Mouse (Mus musculus): ENCODE data around the gene Zbtb4. TPM values are rescaled to one million over a fixed set of nuclear protein-coding genes. Genes with fewer than 3 reads are reported as not detected.

Zbtb4 gene
- total RNA-seq (2014; rRNA removed; ENCODE audit: low replicate concordance) (21.2 and 28.7 TPM in 2 replicates), polyA plus RNA-seq (2015; fragmentation: Nextera tagmentation; extraction: Ambion mirVana) (2.6 and 2.9 TPM in 2 replicates)

DNA sequence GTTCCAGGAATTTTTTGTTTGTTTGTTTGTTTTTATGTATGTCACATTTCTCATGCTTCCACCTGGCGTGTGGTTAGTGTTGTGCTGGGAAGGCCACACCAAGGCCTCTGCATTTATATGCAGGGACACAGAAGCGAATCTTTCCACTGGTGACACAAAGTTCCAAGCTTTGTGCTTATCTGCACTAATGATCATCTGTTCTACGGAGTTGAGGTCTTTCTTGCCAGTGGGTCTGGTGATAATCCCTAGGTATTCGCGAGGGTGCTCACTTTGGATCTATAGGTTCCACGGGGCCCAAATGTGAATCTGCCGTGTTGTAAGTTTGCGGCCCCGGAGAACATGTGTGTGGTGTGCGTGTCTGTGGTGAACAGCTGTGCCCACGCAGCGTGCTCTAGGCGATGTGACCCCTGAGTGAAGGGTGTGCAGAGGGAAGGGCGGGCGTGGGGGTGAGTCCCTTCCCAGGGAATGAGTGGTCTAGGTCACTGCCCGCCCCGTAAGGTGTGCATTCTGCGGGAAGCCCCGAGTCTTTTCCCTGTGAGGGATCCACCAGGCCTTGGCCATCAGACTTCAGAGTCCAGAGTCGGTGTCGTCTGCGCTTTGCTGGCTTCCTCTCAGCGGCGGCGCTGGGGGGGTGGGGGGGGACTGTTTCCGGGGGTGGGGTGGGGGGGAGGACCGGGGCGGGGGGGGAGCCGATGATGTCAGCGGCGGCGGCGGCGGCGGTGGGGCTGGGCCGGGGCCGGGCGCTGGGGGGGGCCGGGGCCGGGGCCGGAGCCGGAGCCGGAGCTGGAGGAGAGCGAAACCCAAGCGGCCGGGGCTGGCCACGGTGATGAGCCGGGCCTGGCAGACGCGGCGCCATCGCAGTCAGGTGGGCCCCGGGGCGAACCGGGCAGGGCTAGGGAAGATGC is at the start of gene Zbtb4:
Gene Zbtb4, plus strand, starts transcription at position 692 of the 905 bp plus-strand sequence.
- Histone ChIP-seq H3K27me3 (ENCODE audit: control insufficient read depth, insufficient read depth, low read length) (no peaks in the 10 kb centered on the region), H3K36me3 (replicated peaks; ENCODE audit: control insufficient read depth, insufficient read depth, low read length) (no peaks in the 10 kb centered on the region), H3K4me3 (ENCODE audit: low read depth, low read length) (peak within 1 kb of the TSS; percentile 92), H3K9me3 (replicated peaks; ENCODE audit: control insufficient read depth, low read length) (no peaks in the 10 kb centered on the region), H3K27ac (ENCODE audit: low read depth) (peak within 1 kb of the TSS; percentile 98), H3K4me1 (ENCODE audit: control insufficient read depth, insufficient read depth) (peaks cover 11% of the 10 kb centered on the region), H3K9ac (replicated peaks; ENCODE audit: low read depth, low read length) (peak within 1 kb of the TSS; percentile 98), H3K4me2 (ENCODE audit: low read depth, low read length) (peak within 1 kb of the TSS; percentile 61)
- DNase-seq (ENCODE audit: low spot score) = peak; percentile 25
- ATAC-seq (ENCODE audit: insufficient read depth, low read depth) = peak; percentile 68
- TF ChIP-seq CTCF (IDR thresholded peaks at IDR 0.05; ENCODE audit: low read depth) (no peak), EP300 (IDR thresholded peaks at IDR 0.05; ENCODE audit: low read depth) (no peak)
- 25% methylated on average over 24 of the region's 55 CpGs for WGBS

DNA sequence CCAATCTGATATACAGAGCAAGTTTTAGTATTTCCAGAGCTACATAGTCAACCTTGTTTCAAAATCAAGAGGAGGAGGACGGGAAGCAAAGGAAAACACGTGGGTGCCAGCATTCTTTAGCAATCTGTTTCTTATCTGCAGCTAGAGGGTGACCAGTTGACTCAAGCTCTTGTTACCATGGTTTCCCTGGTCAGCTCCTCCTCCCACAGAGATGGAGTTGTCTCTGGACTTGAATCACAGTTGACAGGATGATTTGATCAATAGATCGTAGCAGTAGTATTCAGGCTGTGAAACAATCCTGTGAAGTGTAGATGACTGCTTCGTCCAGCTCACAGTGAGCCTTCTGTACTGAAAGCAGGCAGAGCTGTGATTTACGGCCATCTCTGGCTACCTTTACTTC is 49.8 kb upstream of the Zbtb4 start:
- ATAC-seq (ENCODE audit: insufficient read depth, low read depth) (peak; percentile 33; the same call in 1 of the 2 replicates), DNase-seq (ENCODE audit: low spot score) (peak; percentile 37)
- WGBS = 18% methylated on average over 5 of the region's 5 CpGs
- Histone ChIP-seq H3K4me2 (ENCODE audit: low read depth, low read length) (no peak overlapping the region), H3K27ac (ENCODE audit: low read depth) (no peak overlapping the region), H3K9me3 (replicated peaks; ENCODE audit: control insufficient read depth, low read length) (no peaks in the 10 kb centered on the region), H3K4me3 (ENCODE audit: low read depth, low read length) (no peak overlapping the region), H3K27me3 (ENCODE audit: control insufficient read depth, insufficient read depth, low read length) (no peaks in the 10 kb centered on the region), H3K9ac (replicated peaks; ENCODE audit: low read depth, low read length) (no peak overlapping the region), H3K36me3 (replicated peaks; ENCODE audit: control insufficient read depth, insufficient read depth, low read length) (no peaks in the 10 kb centered on the region), H3K4me1 (ENCODE audit: control insufficient read depth, insufficient read depth) (no peaks in the 10 kb centered on the region)
- no peak for TF ChIP-seq CTCF (IDR thresholded peaks at IDR 0.05; ENCODE audit: low read depth)
- TF ChIP-seq EP300 (IDR thresholded peaks at IDR 0.05; ENCODE audit: low read depth) = no peak

DNA sequence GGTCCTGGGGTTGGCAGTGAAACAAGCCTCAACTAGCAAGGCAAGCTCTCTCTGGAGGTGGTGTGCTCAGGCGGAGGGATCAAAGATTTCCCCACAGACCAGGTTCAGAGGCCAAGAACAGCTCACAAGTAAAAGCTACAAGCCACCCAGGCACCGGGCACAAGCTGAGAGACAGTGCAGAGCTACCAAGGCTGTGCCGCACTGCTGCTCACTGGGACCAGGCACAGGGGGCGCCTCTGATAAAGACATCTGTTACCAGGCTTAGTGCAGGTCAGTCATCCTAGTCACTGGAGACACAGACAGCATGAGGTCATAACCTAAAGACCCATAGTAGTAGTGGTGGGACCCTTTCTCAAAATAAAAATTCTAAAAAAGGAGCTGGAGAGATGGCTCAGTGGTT is 48.8 kb upstream of the Zbtb4 start:
- Histone ChIP-seq H3K27ac (ENCODE audit: low read depth) (no peak overlapping the region), H3K9me3 (replicated peaks; ENCODE audit: control insufficient read depth, low read length) (no peaks in the 10 kb centered on the region), H3K36me3 (replicated peaks; ENCODE audit: control insufficient read depth, insufficient read depth, low read length) (no peaks in the 10 kb centered on the region), H3K4me1 (ENCODE audit: control insufficient read depth, insufficient read depth) (no peaks in the 10 kb centered on the region), H3K27me3 (ENCODE audit: control insufficient read depth, insufficient read depth, low read length) (no peaks in the 10 kb centered on the region), H3K4me2 (ENCODE audit: low read depth, low read length) (no peak overlapping the region), H3K9ac (replicated peaks; ENCODE audit: low read depth, low read length) (no peak overlapping the region), H3K4me3 (ENCODE audit: low read depth, low read length) (no peak overlapping the region)
- WGBS = 73% methylated on average over 4 of the region's 4 CpGs
- ATAC-seq (ENCODE audit: insufficient read depth, low read depth) (no peak), DNase-seq (ENCODE audit: low spot score) (no peak)
- no peak for TF ChIP-seq EP300 (IDR thresholded peaks at IDR 0.05; ENCODE audit: low read depth)
- TF ChIP-seq CTCF (IDR thresholded peaks at IDR 0.05; ENCODE audit: low read depth) = no peak

DNA sequence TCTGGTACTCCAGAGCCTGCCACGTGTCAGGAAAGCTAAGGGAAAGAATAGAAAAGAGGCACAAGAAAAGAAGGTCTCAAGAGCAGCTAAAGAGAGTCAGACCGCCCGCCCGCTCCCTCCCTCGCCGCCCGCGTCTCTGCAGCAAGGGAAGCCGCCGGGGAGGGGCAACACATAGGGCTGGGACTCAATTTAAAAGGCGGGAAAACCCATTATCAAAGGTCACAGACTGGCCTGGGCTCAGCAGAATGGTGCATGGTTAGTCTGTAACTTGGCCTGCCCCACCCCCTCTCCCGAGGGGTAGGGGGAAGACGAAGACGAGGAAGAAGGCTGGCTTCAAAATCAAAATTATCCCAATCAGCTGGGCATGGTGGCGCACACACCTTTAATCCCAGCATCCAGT is 47.1 kb upstream of the Zbtb4 start:
- Histone ChIP-seq H3K4me3 (ENCODE audit: low read depth, low read length) (no peak overlapping the region), H3K27me3 (ENCODE audit: control insufficient read depth, insufficient read depth, low read length) (no peaks in the 10 kb centered on the region), H3K27ac (ENCODE audit: low read depth) (no peak overlapping the region), H3K9me3 (replicated peaks; ENCODE audit: control insufficient read depth, low read length) (no peaks in the 10 kb centered on the region), H3K36me3 (replicated peaks; ENCODE audit: control insufficient read depth, insufficient read depth, low read length) (no peaks in the 10 kb centered on the region), H3K4me1 (ENCODE audit: control insufficient read depth, insufficient read depth) (no peaks in the 10 kb centered on the region), H3K4me2 (ENCODE audit: low read depth, low read length) (no peak overlapping the region), H3K9ac (replicated peaks; ENCODE audit: low read depth, low read length) (no peak overlapping the region)
- no peak for DNase-seq (ENCODE audit: low spot score)
- ATAC-seq (ENCODE audit: insufficient read depth, low read depth) = no peak
- no peak for TF ChIP-seq CTCF (IDR thresholded peaks at IDR 0.05; ENCODE audit: low read depth)
- TF ChIP-seq EP300 (IDR thresholded peaks at IDR 0.05; ENCODE audit: low read depth) = no peak
- 35% methylated on average over 15 of the region's 15 CpGs for WGBS

DNA sequence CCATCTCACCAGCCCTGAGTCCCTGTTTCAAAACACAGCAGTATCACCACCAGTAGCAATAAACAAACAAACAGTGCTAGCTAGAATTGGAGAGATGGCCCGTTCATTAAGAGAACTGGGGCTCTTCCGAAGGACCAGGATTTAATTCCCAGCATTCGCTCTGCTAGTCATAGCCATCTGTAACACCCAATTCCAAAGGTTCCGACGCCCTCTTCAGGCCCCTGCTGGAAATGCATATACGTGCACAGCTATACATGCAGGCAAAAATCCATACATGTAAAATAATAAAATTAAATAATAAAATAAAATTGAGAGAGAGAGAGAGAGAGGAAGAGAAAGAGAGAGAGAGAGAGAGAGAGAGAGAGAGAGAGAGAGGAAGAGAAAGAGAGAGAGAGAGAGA is 46.3 kb upstream of the Zbtb4 start:
- no peak overlapping the region for H3K4me2 ChIP-seq (ENCODE audit: low read depth, low read length)
- no peak overlapping the region for H3K9ac ChIP-seq (replicated peaks; ENCODE audit: low read depth, low read length)
- no peaks in the 10 kb centered on the region for H3K27me3 ChIP-seq (ENCODE audit: control insufficient read depth, insufficient read depth, low read length)
- no peak for ATAC-seq (ENCODE audit: insufficient read depth, low read depth)
- no peaks in the 10 kb centered on the region for H3K4me1 ChIP-seq (ENCODE audit: control insufficient read depth, insufficient read depth)
- DNase-seq (ENCODE audit: low spot score) = no peak
- WGBS = 68% methylated on average over 6 of the region's 6 CpGs
- no peak overlapping the region for H3K4me3 ChIP-seq (ENCODE audit: low read depth, low read length)
- H3K9me3 ChIP-seq (replicated peaks; ENCODE audit: control insufficient read depth, low read length) = no peaks in the 10 kb centered on the region
- no peaks in the 10 kb centered on the region for H3K36me3 ChIP-seq (replicated peaks; ENCODE audit: control insufficient read depth, insufficient read depth, low read length)
- TF ChIP-seq CTCF (IDR thresholded peaks at IDR 0.05; ENCODE audit: low read depth) = no peak
- no peak for TF ChIP-seq EP300 (IDR thresholded peaks at IDR 0.05; ENCODE audit: low read depth)
- no peak overlapping the region for H3K27ac ChIP-seq (ENCODE audit: low read depth)

Measured in heart, postnatal 0 days (tissue).